Mouse (Mus musculus) hindbrain, postnatal 0 days (tissue): ENCODE results near the gene Nde1. TPM values are rescaled to one million over a fixed set of nuclear protein-coding genes. Genes with fewer than 3 reads are reported as not detected.

Experiments
- ATAC-seq: fragments of 200-750 bp; cut with Nextera tagmentation; 2 replicates; pipeline ENCODE4 v1.8.0; 2017; ENCODE audit warnings: mild to moderate bottlenecking, moderate TSS enrichment, moderate library complexity
- DNase-seq: peaks from one replicate; pipeline ENCODE4 v3.0.0-alpha.2; 2015; ENCODE audit warnings: low spot score
- H3K27ac ChIP-seq: fragments of 300-500 bp; sonication (generic); 2 replicates; pipeline ENCODE4 v1.5.1; 2014; ENCODE audit warnings: mild to moderate bottlenecking
- H3K27me3 ChIP-seq: fragments of 300-500 bp; sonication (generic); 2 replicates; pipeline ENCODE4 v1.6.1; 2014; ENCODE audit warnings: low read length, mixed read lengths; ENCODE audit not compliant: insufficient read depth
- H3K36me3 ChIP-seq: fragments of 300-500 bp; sonication (generic); 2 replicates; pipeline ENCODE4 v1.6.1; 2014; ENCODE audit warnings: low read length, mixed read lengths; ENCODE audit not compliant: insufficient read depth
- H3K4me1 ChIP-seq: fragments of 300-500 bp; sonication (generic); 2 replicates; pipeline ENCODE4 v1.6.1; 2014; ENCODE audit warnings: antibody characterized with exemption, low read length, mixed read lengths; ENCODE audit not compliant: insufficient read depth
- H3K4me2 ChIP-seq: fragments of 300-500 bp; sonication (generic); 2 replicates; pipeline ENCODE4 v1.6.1; 2014; ENCODE audit warnings: low read depth, mild to moderate bottlenecking, low read length, moderate library complexity, mixed read lengths
- H3K4me3 ChIP-seq: fragments of 300-500 bp; sonication (generic); 2 replicates; pipeline ENCODE4 v1.5.1; 2014; ENCODE audit warnings: low read length
- H3K9ac ChIP-seq: fragments of 300-500 bp; sonication (generic); replicated peaks from 2 replicates; pipeline ENCODE4 v1.6.1; 2014; ENCODE audit warnings: mild to moderate bottlenecking, low read length, moderate library complexity, mixed read lengths
- H3K9me3 ChIP-seq: fragments of 300-500 bp; sonication (generic); 2 replicates; pipeline ENCODE4 v1.6.1; 2016; ENCODE audit warnings: low read length, mixed read lengths
- CTCF ChIP-seq: IDR thresholded peaks from 2 replicates; pipeline ENCODE4 v1.5.1; 2016; ENCODE audit warnings: antibody characterized with exemption, control low read depth, low read depth
- WGBS: fragments of 180-500 bp; shearing (Covaris S2); extraction: QIAGEN DNeasy Blood & Tissue Kit; methylation state at CpG from one replicate; pipeline ENCODE4 v1.1.7; 2014; 5-methylcytosine and 5-hydroxymethylcytosine counted together
- polyA plus RNA-seq: library from polyadenylated mRNA; unstranded; fragments of >200 nt; fragmentation: Nextera tagmentation; extraction: Ambion mirVana; gene quantifications from 2 replicates; pipeline ENCODE4 v1.2.1, GENCODE M21; 2015
- total RNA-seq: library from RNA; depleted of rRNA; stranded (reverse); fragments of >200 nt; gene quantifications from 2 replicates; pipeline ENCODE4 v1.2.3, GENCODE M21; 2014; rRNA removed

The Nde1 gene
- 19.4 and 26.5 TPM in 2 replicates for total RNA-seq
- polyA plus RNA-seq, result 25.3 and 28.0 TPM in 2 replicates

- peak within 1 kb of the TSS; percentile 97 for H3K4me2 ChIP-seq
- H3K9ac ChIP-seq, result peak within 1 kb of the TSS; percentile 65
- H3K4me3 ChIP-seq, result peak within 1 kb of the TSS; percentile 67
- no peaks in the 10 kb centered on the region for H3K36me3 ChIP-seq
- no peaks in the 10 kb centered on the region for H3K9me3 ChIP-seq
- 0% methylated on average over 27 of the region's 43 CpGs for WGBS
- ATAC-seq, result peak; percentile 76
- DNase-seq, result peak; percentile 91
- peak within 1 kb of the TSS; percentile 37 for H3K27ac ChIP-seq
- no peak for TF ChIP-seq CTCF
- no peaks in the 10 kb centered on the region for H3K27me3 ChIP-seq
- no peaks in the 10 kb centered on the region for H3K4me1 ChIP-seq
Measured at GRCm38 (mm10) chr16:14162988-14163416, at the start of gene Nde1, which contains the start of gene Marf1. TSS of gene Nde1 (plus strand) at chr16:14163275. TSS of gene Marf1 (minus strand) at chr16:14163351.

GRCm38 (mm10) chr16:14117299-14117698, 45.8 kb upstream of the Nde1 start:
- no peak overlapping the region for H3K9ac ChIP-seq
- DNase-seq (no peak), ATAC-seq (no peak)
- no peak overlapping the region for H3K27ac ChIP-seq
- no peak for TF ChIP-seq CTCF
- peaks cover 40% of the 10 kb centered on the region for H3K36me3 ChIP-seq
- no peak overlapping the region for H3K4me3 ChIP-seq
- H3K4me1 ChIP-seq, result no peaks in the 10 kb centered on the region
- H3K27me3 ChIP-seq, result no peaks in the 10 kb centered on the region
- 92% methylated on average over 2 of the region's 2 CpGs for WGBS
- H3K9me3 ChIP-seq, result no peaks in the 10 kb centered on the region
- H3K4me2 ChIP-seq, result no peak overlapping the region

- TF ChIP-seq CTCF, result no peak
- H3K4me1 ChIP-seq, result no peaks in the 10 kb centered on the region
- no peak for DNase-seq
- no peak overlapping the region for H3K9ac ChIP-seq
- no peaks in the 10 kb centered on the region for H3K9me3 ChIP-seq
- no peaks in the 10 kb centered on the region for H3K27me3 ChIP-seq
- ATAC-seq, result no peak
- 88% methylated on average over 5 of the region's 5 CpGs for WGBS
- H3K4me3 ChIP-seq, result no peak overlapping the region
- H3K36me3 ChIP-seq, result peaks cover 46% of the 10 kb centered on the region
- no peak overlapping the region for H3K4me2 ChIP-seq
- H3K27ac ChIP-seq, result no peak overlapping the region
Measured at GRCm38 (mm10) chr16:14120941-14121340, 42.1 kb upstream of the Nde1 start.

GRCm38 (mm10) chr16:14121563-14121962, 41.5 kb upstream of the Nde1 start:
- ATAC-seq (no peak), DNase-seq (no peak)
- Histone ChIP-seq H3K27ac (no peak overlapping the region), H3K4me1 (no peaks in the 10 kb centered on the region), H3K9me3 (no peaks in the 10 kb centered on the region), H3K27me3 (no peaks in the 10 kb centered on the region), H3K4me2 (no peak overlapping the region), H3K36me3 (peaks cover 47% of the 10 kb centered on the region), H3K9ac (no peak overlapping the region), H3K4me3 (no peak overlapping the region)
- 98% methylated on average over 7 of the region's 7 CpGs for WGBS
- no peak for TF ChIP-seq CTCF

- H3K9me3 ChIP-seq, result no peaks in the 10 kb centered on the region
- DNase-seq (no peak), ATAC-seq (no peak)
- peaks cover 47% of the 10 kb centered on the region for H3K36me3 ChIP-seq
- no peak overlapping the region for H3K27ac ChIP-seq
- H3K4me2 ChIP-seq, result no peak overlapping the region
- TF ChIP-seq CTCF, result 0 out of 2 replicates have a peak, but pooled peaks have one; percentile 19
- no peaks in the 10 kb centered on the region for H3K4me1 ChIP-seq
- no peaks in the 10 kb centered on the region for H3K27me3 ChIP-seq
- H3K9ac ChIP-seq, result no peak overlapping the region
- no peak overlapping the region for H3K4me3 ChIP-seq
Measured at GRCm38 (mm10) chr16:14122586-14122985, 40.5 kb upstream of the Nde1 start.

- H3K4me1 ChIP-seq, result no peaks in the 10 kb centered on the region
- 85% methylated on average over 2 of the region's 2 CpGs for WGBS
- no peak for TF ChIP-seq CTCF
- H3K27me3 ChIP-seq, result no peaks in the 10 kb centered on the region
- DNase-seq (no peak), ATAC-seq (no peak)
- H3K36me3 ChIP-seq, result peaks cover 56% of the 10 kb centered on the region
- no peak overlapping the region for H3K9ac ChIP-seq
- no peak overlapping the region for H3K4me3 ChIP-seq
- no peak overlapping the region for H3K4me2 ChIP-seq
- no peak overlapping the region for H3K27ac ChIP-seq
- no peaks in the 10 kb centered on the region for H3K9me3 ChIP-seq
Measured at GRCm38 (mm10) chr16:14123901-14124300, 39.2 kb upstream of the Nde1 start.

GRCm38 (mm10) chr16:14124709-14125108, 38.4 kb upstream of the Nde1 start:
- Histone ChIP-seq H3K4me2 (no peak overlapping the region), H3K9ac (no peak overlapping the region), H3K4me3 (no peak overlapping the region), H3K4me1 (no peaks in the 10 kb centered on the region), H3K27ac (no peak overlapping the region), H3K27me3 (no peaks in the 10 kb centered on the region), H3K36me3 (peaks cover 60% of the 10 kb centered on the region), H3K9me3 (no peaks in the 10 kb centered on the region)
- 95% methylated on average over 7 of the region's 7 CpGs for WGBS
- TF ChIP-seq CTCF, result no peak
- DNase-seq, result no peak
- no peak for ATAC-seq
